Mouse (Mus musculus) mesoderm, embryonic 11.5 days (tissue): ENCODE measurements at regions not wholly inside any gene's neighbourhood (a gene's known extent, or its start where the extent isn't known, plus 50 kb on each side); places are given as distances from the start of the nearest gene placed in this dataset.

Experiments used
- DNase-seq: peaks from one replicate; pipeline ENCODE4 v3.0.0-alpha.2; 2012; ENCODE audit warnings: low read depth, low spot score

GRCm38 (mm10) chr3:46583351-46583750 is 135.3 kb upstream of the Pabpc4l start:
- DNase-seq, result no peak

- DNase-seq, result peak; percentile 35
Observed at GRCm38 (mm10) chr3:46566636-46567235, 118.7 kb upstream of the Pabpc4l start.

GRCm38 (mm10) chr3:46553590-46553989 is 105.6 kb upstream of the Pabpc4l start:
- DNase-seq, result no peak

- DNase-seq, result no peak
Observed at GRCm38 (mm10) chr3:46538660-46539059, 90.6 kb upstream of the Pabpc4l start.

- DNase-seq, result no peak
Observed at GRCm38 (mm10) chr3:46511157-46511556, 63.1 kb upstream of the Pabpc4l start.

- no peak for DNase-seq
Observed at GRCm38 (mm10) chr3:46503713-46504112, 55.7 kb upstream of the Pabpc4l start.
